Mouse (Mus musculus) intestine, postnatal 0 days (tissue): Measurements from ENCODE around the gene Arhgap15. TPM values are rescaled to one million over a fixed set of nuclear protein-coding genes. Genes with fewer than 3 reads are reported as not detected.

Experiments used
- ATAC-seq: fragments of 200-750 bp; cut with Nextera tagmentation; 2 replicates; pipeline ENCODE4 v1.8.0; 2017; ENCODE audit warnings: mild to moderate bottlenecking, moderate TSS enrichment, moderate library complexity
- H3K27ac ChIP-seq: fragments of 300-500 bp; sonication (generic); 2 replicates; pipeline ENCODE4 v1.5.1; 2014; ENCODE audit warnings: mild to moderate bottlenecking, low read depth, low read length, moderate library complexity
- H3K27me3 ChIP-seq: fragments of 300-500 bp; sonication (generic); replicated peaks from 2 replicates; pipeline ENCODE4 v1.6.1; 2014; ENCODE audit warnings: low read length, mixed read lengths; ENCODE audit not compliant: control insufficient read depth, insufficient read depth
- H3K36me3 ChIP-seq: fragments of 300-500 bp; sonication (generic); 2 replicates; pipeline ENCODE4 v1.6.1; 2014; ENCODE audit warnings: mild to moderate bottlenecking, moderate library complexity; ENCODE audit not compliant: control insufficient read depth, insufficient read depth
- H3K4me1 ChIP-seq: fragments of 300-500 bp; sonication (generic); replicated peaks from 2 replicates; pipeline ENCODE4 v1.6.1; 2014; ENCODE audit warnings: antibody characterized with exemption, low read length, mixed read lengths; ENCODE audit not compliant: control insufficient read depth, insufficient read depth
- H3K4me2 ChIP-seq: fragments of 300-500 bp; sonication (generic); replicated peaks from 2 replicates; pipeline ENCODE4 v1.6.1; 2014; ENCODE audit warnings: low read depth, mild to moderate bottlenecking, moderate library complexity
- H3K4me3 ChIP-seq: fragments of 300-500 bp; sonication (generic); 2 replicates; pipeline ENCODE4 v1.5.1; 2014; ENCODE audit warnings: low read depth, low read length
- H3K9ac ChIP-seq: fragments of 300-500 bp; sonication (generic); 2 replicates; pipeline ENCODE4 v1.6.1; 2014; ENCODE audit warnings: mild to moderate bottlenecking, low read depth, low read length
- H3K9me3 ChIP-seq: fragments of 300-500 bp; sonication (generic); 2 replicates; pipeline ENCODE4 v1.6.1; 2016; ENCODE audit warnings: mixed run types; ENCODE audit not compliant: control insufficient read depth
- CTCF ChIP-seq: sonication (generic); IDR thresholded peaks from 2 replicates; pipeline ENCODE4 v1.5.1; 2016; ENCODE audit warnings: low read depth, mild to moderate bottlenecking, control low read depth, antibody characterized with exemption, moderate library complexity
- WGBS: fragments of 180-500 bp; shearing (Covaris S2); extraction: QIAGEN DNeasy Blood & Tissue Kit; methylation state at CpG from one replicate; pipeline ENCODE4 v1.1.7; 2014; 5-methylcytosine and 5-hydroxymethylcytosine counted together
- polyA plus RNA-seq: library from polyadenylated mRNA; unstranded; fragments of >200 nt; fragmentation: Nextera tagmentation; extraction: Ambion mirVana; gene quantifications from 2 replicates; pipeline ENCODE4 v1.2.1, GENCODE M21; 2015

Arhgap15 gene
- polyA plus RNA-seq, 1 experiment from 2014 or later = 0.80 TPM

DNA sequence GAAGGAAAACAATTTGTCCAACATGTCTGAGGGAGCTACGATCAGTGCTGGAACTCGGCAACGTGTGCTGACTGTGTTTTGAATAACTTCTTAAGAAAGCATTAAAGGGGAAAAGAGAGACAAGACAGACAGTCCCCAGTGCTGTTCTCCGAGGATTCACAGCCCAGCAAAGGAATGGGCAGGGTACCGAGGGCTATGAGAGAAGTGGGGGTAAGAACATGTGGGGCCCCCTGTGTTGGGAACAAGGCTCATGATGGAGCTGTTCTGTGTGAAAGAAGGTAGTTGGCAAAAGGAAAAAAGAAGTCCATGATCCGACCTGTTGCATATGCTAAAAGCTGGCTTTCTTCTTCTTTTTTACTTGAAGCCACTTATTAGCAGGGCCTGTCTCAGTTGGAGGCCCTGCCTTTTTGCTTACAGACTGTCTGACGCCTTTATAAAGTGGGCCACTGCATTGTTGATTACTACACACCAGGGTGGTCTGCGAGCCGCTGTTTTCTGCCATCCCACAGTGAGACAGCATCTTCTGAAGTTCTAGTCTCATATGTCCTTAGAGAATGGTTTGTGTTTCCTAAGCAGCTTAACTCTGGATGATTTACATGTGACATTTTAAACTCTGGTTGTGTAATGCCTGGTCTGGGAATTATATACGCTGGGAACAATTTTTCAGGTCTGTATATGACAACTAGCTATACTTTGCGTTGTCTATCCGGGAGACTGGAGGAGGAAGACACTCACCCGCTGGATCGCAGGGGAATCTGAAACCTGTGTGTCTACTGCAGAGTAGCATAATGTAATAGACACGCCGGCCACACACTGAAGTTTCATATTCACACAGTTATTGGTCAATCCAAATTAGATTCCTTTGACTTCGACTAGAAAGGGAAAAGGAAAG lies 523.1 kb downstream of the Arhgap15 start:
- Histone ChIP-seq H3K9ac (no peak overlapping the region), H3K36me3 (no peaks in the 10 kb centered on the region), H3K4me3 (no peak overlapping the region), H3K4me2 (0 out of 2 replicates have a peak overlapping the region, but pooled peaks have one; percentile 7), H3K9me3 (no peaks in the 10 kb centered on the region), H3K27ac (0 out of 2 replicates have a peak overlapping the region, but pooled peaks have one; percentile 42), H3K27me3 (no peaks in the 10 kb centered on the region), H3K4me1 (no peaks in the 10 kb centered on the region)
- WGBS = 50% methylated on average over 17 of the region's 17 CpGs
- no peak for ATAC-seq
- no peak for TF ChIP-seq CTCF

DNA sequence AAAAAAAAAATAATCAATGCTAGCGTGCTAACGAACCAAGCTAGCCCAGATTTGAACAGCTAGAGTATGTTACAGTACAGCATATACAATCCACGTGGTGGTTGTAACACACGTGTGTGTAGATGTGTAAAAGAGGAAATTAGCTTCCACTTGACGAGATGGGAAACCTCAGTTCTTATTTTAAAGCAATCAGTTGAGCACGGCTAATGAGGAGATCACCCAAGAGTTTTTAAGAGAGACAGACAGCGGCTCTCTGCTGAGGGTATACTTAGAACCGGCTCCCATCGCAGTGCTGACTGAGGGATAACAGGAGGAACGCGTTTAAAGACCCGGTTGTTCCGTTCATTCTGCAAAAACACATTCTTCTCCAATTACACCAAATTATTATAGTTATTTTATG lies 524.0 kb downstream of the Arhgap15 start:
- no peak overlapping the region for H3K27ac ChIP-seq

GRCm38 (mm10) chr2:44274425-44274824 lies 525.8 kb downstream of the Arhgap15 start:
- Histone ChIP-seq H3K9me3 (no peaks in the 10 kb centered on the region), H3K9ac (no peak overlapping the region), H3K27me3 (no peaks in the 10 kb centered on the region), H3K4me3 (no peak overlapping the region), H3K4me1 (no peaks in the 10 kb centered on the region), H3K36me3 (no peaks in the 10 kb centered on the region), H3K4me2 (no peak overlapping the region), H3K27ac (no peak overlapping the region)
- TF ChIP-seq CTCF = no peak
- 77% methylated on average over 3 of the region's 3 CpGs for WGBS
- no peak for ATAC-seq

More for the DNA sequence above, 524.0 kb downstream of the Arhgap15 start:
- no peaks in the 10 kb centered on the region for H3K27me3 ChIP-seq
- no peak for TF ChIP-seq CTCF
- no peaks in the 10 kb centered on the region for H3K4me1 ChIP-seq
- no peaks in the 10 kb centered on the region for H3K36me3 ChIP-seq
- H3K4me3 ChIP-seq = no peak overlapping the region
- no peaks in the 10 kb centered on the region for H3K9me3 ChIP-seq
- H3K4me2 ChIP-seq = no peak overlapping the region
- no peak overlapping the region for H3K9ac ChIP-seq
- no peak for ATAC-seq
- whole genome bisulfite sequencing = 68% methylated on average over 13 of the region's 13 CpGs

DNA sequence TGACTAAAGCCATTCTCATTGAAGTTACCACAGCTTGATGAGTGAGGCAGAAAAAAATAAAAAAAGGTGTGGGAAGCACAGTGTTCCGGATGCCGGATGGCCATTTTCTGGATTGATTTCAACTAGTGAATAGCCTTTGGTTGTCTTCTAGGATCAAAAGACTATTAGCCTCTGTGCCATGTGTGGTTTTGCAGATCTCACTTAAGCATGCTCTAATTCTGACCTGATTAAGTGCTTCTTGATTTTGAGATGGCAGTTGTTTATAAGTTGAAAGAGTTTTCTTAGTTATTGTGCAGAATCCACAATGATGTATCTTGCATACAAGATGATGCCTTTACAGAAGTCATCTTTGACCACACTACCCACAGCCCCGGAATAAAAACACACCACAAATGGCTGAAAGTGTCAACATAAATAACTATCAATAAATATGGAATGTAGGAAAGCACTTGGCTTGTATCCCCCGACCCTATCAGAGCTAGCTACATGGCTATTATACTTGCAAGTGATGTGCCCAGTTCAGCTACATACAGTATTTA lies 537.6 kb downstream of the Arhgap15 start:
- Histone ChIP-seq H3K27ac (no peak overlapping the region), H3K36me3 (no peaks in the 10 kb centered on the region), H3K9me3 (no peaks in the 10 kb centered on the region), H3K27me3 (no peaks in the 10 kb centered on the region), H3K4me2 (no peak overlapping the region), H3K4me1 (no peaks in the 10 kb centered on the region), H3K4me3 (no peak overlapping the region), H3K9ac (no peak overlapping the region)
- no peak for TF ChIP-seq CTCF
- 76% methylated on average over 4 of the region's 4 CpGs for WGBS
- no peak for ATAC-seq

DNA sequence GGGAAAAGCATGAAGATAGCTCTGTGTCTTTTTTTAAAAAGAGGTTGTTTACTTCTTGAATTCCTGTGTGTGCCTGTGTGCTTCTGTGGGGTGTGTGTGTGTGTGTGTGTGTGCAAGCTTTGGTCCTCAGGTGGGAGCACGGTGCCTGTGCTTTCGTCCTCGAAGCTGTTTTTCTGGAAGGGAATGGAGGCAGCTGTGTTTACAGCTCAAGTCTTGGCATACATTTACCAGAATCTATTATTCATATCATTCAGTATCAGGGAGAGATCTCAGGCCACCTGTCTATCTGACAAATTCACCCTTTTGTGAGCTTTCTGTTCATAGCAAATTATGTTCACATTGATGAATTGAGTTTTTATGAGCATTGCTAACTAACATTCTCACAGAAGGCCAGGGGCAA lies 550.5 kb downstream of the Arhgap15 start:
- no peak overlapping the region for H3K4me2 ChIP-seq
- H3K9me3 ChIP-seq = no peaks in the 10 kb centered on the region
- no peak overlapping the region for H3K4me3 ChIP-seq
- no peak for TF ChIP-seq CTCF
- H3K27ac ChIP-seq = no peak overlapping the region
- H3K27me3 ChIP-seq = no peaks in the 10 kb centered on the region
- no peak for ATAC-seq
- 59% methylated on average over 3 of the region's 3 CpGs for WGBS
- no peaks in the 10 kb centered on the region for H3K36me3 ChIP-seq
- no peaks in the 10 kb centered on the region for H3K4me1 ChIP-seq
- no peak overlapping the region for H3K9ac ChIP-seq

DNA sequence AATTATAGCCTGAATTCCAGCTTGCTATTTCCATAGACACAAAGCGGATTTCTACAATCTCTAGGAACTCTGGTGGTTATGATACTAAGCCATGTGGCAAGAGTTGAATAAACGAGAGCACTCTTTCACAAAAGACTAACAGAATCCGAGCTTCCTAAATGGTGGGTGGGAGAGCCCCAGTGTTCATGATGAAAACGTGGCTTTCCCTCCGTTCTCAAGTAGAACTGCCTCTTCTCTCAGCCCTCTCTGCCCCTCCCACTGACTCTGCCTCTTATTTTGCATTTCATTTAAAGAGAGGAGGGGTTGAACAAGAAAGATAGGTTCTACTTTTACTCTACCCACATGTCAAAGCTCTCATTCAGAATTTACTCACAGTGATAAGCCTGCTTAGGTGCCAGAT lies 551.3 kb downstream of the Arhgap15 start:
- no peak overlapping the region for H3K4me3 ChIP-seq
- 46% methylated on average over 5 of the region's 5 CpGs for WGBS
- no peaks in the 10 kb centered on the region for H3K4me1 ChIP-seq
- no peak overlapping the region for H3K27ac ChIP-seq
- no peak for TF ChIP-seq CTCF
- H3K36me3 ChIP-seq = no peaks in the 10 kb centered on the region
- ATAC-seq = no peak
- H3K9me3 ChIP-seq = no peaks in the 10 kb centered on the region
- no peak overlapping the region for H3K9ac ChIP-seq
- H3K4me2 ChIP-seq = no peak overlapping the region
- no peaks in the 10 kb centered on the region for H3K27me3 ChIP-seq
